Mouse (Mus musculus): ENCODE data around the gene Nucb1. TPM values are rescaled to one million over a fixed set of nuclear protein-coding genes. Genes with fewer than 3 reads are reported as not detected.

Gene Nucb1
- polyA plus RNA-seq, 1 experiment: 171 TPM

DNA sequence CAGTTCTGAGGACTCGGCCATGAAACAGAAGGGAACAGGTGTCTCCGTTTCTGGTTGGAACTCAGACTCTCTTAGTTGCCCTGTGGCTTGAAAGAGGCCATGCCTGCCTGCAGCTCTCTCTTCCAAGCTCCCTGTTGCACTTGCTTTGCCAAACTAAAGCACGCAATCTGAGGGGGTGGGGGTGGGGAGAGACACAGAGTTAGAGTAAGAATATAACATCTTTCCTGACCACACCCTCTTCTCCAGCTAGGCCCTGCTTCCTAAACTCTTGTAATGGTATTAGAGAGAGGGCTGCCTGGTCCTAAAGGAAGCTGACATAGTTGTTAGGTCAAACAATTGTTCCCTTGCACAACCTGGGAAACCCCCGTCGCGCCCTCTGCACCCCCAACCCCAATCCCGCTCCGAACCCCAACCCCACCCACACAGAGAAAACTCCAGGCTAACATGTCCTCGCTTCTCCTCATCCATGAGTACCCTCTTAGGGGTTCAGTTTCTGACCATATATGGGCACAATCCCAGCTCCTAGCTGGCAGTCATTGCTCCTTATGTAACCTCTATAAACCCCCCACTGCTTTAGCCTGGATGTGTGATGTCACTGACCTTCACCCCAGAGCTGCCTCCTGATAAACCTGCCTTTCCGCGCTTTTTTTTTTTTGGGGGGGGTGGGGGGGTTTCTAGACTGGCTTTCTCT is 40.8 kb upstream of the Nucb1 start:
- Histone ChIP-seq H3K4me1 (ENCODE audit: control insufficient read depth, insufficient read depth, insufficient read length) (no peaks in the 10 kb centered on the region), H3K27me3 (ENCODE audit: control insufficient read depth, insufficient read depth, low read length) (no peaks in the 10 kb centered on the region), H3K4me3 (ENCODE audit: extremely low read depth, insufficient read depth, insufficient read length) (no peak overlapping the region), H3K27ac (ENCODE audit: insufficient read depth, low read length) (no peak overlapping the region), H3K36me3 (ENCODE audit: control insufficient read depth, insufficient read depth, low read length) (no peaks in the 10 kb centered on the region)
- TF ChIP-seq POLR2A (IDR thresholded peaks at IDR 0.05; ENCODE audit: low read depth, low read length): no peak
- no peak for TF ChIP-seq CTCF (IDR thresholded peaks at IDR 0.05; ENCODE audit: extremely low read depth, insufficient read depth, insufficient read length, insufficient replicate concordance)
- no peak for DNase-seq (ENCODE audit: low read depth in 1 of 2, low spot score in 2 of 2)
- WGBS: 81% methylated on average over 11 of the region's 11 CpGs

DNA sequence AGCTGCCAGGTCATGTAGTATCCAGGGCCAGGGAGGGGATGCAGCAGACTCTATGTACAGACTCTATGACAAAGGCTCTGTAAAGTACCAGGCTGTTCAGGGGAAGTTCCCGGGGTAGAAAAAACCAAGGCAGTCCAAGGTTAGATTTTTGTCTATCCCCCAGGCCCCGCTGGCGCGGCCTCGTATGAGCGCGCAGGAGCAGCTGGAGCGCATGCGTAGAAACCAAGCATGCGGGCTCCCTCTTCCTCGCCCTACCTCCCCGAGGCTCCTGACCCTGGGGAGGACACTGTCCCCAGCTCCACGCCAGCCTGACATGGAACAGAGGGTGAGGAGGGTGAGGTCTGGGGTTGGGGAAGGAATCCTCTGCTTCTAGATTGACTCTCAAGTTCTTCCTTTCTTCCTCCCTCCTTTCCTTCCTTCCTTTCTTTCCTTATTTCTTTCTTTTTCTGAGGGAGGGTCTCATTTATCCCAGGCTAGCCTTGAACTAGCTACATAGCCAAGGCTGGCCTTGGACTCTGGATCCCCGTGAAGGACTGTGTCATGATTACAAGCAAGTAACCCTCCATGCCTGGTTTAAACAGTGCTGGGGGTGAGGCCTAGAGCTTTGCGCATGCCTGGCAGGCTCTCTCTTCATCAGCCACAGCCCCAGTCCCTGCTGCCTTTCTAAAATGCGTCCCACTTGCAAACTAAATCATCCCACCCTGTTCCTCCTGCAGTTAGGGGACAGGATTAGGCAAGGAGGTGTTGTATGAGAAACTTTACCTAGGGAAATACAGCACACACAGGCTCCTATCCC is 39.6 kb upstream of the Nucb1 start:
- Histone ChIP-seq H3K27ac (ENCODE audit: insufficient read depth, low read length) (no peak overlapping the region), H3K36me3 (ENCODE audit: control insufficient read depth, insufficient read depth, low read length) (no peaks in the 10 kb centered on the region), H3K27me3 (ENCODE audit: control insufficient read depth, insufficient read depth, low read length) (no peaks in the 10 kb centered on the region), H3K4me1 (ENCODE audit: control insufficient read depth, insufficient read depth, insufficient read length) (no peaks in the 10 kb centered on the region), H3K4me3 (ENCODE audit: extremely low read depth, insufficient read depth, insufficient read length) (no peak overlapping the region)
- no peak for DNase-seq (ENCODE audit: low read depth in 1 of 2, low spot score in 2 of 2)
- TF ChIP-seq POLR2A (IDR thresholded peaks at IDR 0.05; ENCODE audit: low read depth, low read length): no peak
- TF ChIP-seq CTCF (IDR thresholded peaks at IDR 0.05; ENCODE audit: extremely low read depth, insufficient read depth, insufficient read length, insufficient replicate concordance): no peak
- WGBS: 94% methylated on average over 16 of the region's 16 CpGs

DNA sequence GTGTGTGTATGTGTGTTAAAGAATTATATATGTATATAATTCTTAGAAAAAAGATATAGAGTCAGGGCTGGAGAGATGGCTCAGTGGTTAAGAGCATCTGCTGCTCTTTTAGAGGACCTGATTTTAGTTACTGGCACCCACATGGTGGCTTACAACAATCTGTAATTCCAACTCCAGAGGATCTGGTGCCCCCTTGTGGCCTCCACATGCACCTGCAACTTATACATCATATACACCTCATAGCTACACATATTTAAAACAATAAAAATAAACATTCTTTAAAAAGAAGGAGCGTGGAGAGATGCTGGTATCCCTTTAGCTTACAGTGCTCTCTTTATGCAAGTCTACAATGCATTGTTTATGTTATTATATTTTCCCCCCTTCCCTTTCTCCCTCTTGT is 34.3 kb upstream of the Nucb1 start:
- Histone ChIP-seq H3K4me3 (ENCODE audit: extremely low read depth, insufficient read depth, insufficient read length) (no peak overlapping the region), H3K27ac (ENCODE audit: insufficient read depth, low read length) (no peak overlapping the region), H3K4me1 (ENCODE audit: control insufficient read depth, insufficient read depth, insufficient read length) (no peaks in the 10 kb centered on the region), H3K36me3 (ENCODE audit: control insufficient read depth, insufficient read depth, low read length) (no peaks in the 10 kb centered on the region), H3K27me3 (ENCODE audit: control insufficient read depth, insufficient read depth, low read length) (no peaks in the 10 kb centered on the region)
- TF ChIP-seq CTCF (IDR thresholded peaks at IDR 0.05; ENCODE audit: extremely low read depth, insufficient read depth, insufficient read length, insufficient replicate concordance) (no peak), POLR2A (IDR thresholded peaks at IDR 0.05; ENCODE audit: low read depth, low read length) (no peak)
- DNase-seq (ENCODE audit: low read depth in 1 of 2, low spot score in 2 of 2): no peak
- 86% methylated on average over 1 of the region's 1 CpGs for WGBS

DNA sequence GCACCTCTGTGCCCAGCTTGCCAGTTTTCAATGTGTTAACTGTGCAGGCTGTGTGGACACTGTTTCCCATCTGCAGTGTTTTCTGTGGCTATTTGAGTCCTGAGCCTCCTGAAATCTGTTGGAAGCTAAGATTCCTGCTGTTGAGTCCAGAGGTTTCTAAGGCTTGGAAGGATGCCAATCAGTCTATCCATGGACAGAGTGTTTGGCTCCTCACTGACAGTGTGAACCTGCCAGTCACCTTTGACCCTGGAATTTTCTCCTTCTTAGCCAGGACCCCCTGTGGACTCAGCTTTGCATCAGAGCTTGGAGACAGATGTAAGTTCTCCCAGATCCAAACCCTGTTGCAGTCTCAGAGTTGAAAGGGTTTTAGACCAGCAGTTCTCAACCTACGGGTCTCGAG is 30.0 kb upstream of the Nucb1 start:
- no peak overlapping the region for H3K4me3 ChIP-seq (ENCODE audit: extremely low read depth, insufficient read depth, insufficient read length)
- no peak for DNase-seq (ENCODE audit: low read depth in 1 of 2, low spot score in 2 of 2)
- no peaks in the 10 kb centered on the region for H3K27me3 ChIP-seq (ENCODE audit: control insufficient read depth, insufficient read depth, low read length)
- no peaks in the 10 kb centered on the region for H3K4me1 ChIP-seq (ENCODE audit: control insufficient read depth, insufficient read depth, insufficient read length)
- TF ChIP-seq CTCF (IDR thresholded peaks at IDR 0.05; ENCODE audit: extremely low read depth, insufficient read depth, insufficient read length, insufficient replicate concordance) (no peak), POLR2A (IDR thresholded peaks at IDR 0.05; ENCODE audit: low read depth, low read length) (no peak)
- 51% methylated on average over 2 of the region's 2 CpGs for WGBS
- H3K36me3 ChIP-seq (ENCODE audit: control insufficient read depth, insufficient read depth, low read length): no peaks in the 10 kb centered on the region
- no peak overlapping the region for H3K27ac ChIP-seq (ENCODE audit: insufficient read depth, low read length)

DNA sequence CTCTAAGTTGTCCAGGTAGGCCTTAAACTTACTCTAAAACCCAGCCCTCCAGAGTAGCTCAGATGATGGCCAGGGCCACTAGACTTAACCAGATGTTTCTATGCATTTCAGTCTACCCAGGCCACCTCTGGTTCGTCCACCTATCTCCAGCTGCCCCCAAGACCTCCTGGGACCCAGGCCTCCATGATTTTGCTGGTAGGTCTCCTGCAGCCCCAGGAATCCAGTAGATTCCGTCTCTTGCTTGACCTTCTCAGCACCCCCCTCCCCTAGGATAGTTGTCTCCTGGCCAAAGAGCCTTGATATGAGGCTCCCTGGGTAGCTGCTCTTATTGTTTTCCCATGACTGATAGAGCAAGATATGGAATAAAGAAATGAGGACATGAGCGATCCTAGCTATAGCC is 28.9 kb upstream of the Nucb1 start:
- H3K4me1 ChIP-seq (ENCODE audit: control insufficient read depth, insufficient read depth, insufficient read length): no peaks in the 10 kb centered on the region
- no peak for DNase-seq (ENCODE audit: low read depth in 1 of 2, low spot score in 2 of 2)
- no peak overlapping the region for H3K27ac ChIP-seq (ENCODE audit: insufficient read depth, low read length)
- H3K27me3 ChIP-seq (ENCODE audit: control insufficient read depth, insufficient read depth, low read length): no peaks in the 10 kb centered on the region
- no peak overlapping the region for H3K4me3 ChIP-seq (ENCODE audit: extremely low read depth, insufficient read depth, insufficient read length)
- 91% methylated on average over 3 of the region's 3 CpGs for WGBS
- TF ChIP-seq CTCF (IDR thresholded peaks at IDR 0.05; ENCODE audit: extremely low read depth, insufficient read depth, insufficient read length, insufficient replicate concordance) (no peak), POLR2A (IDR thresholded peaks at IDR 0.05; ENCODE audit: low read depth, low read length) (no peak)
- H3K36me3 ChIP-seq (ENCODE audit: control insufficient read depth, insufficient read depth, low read length): no peaks in the 10 kb centered on the region

DNA sequence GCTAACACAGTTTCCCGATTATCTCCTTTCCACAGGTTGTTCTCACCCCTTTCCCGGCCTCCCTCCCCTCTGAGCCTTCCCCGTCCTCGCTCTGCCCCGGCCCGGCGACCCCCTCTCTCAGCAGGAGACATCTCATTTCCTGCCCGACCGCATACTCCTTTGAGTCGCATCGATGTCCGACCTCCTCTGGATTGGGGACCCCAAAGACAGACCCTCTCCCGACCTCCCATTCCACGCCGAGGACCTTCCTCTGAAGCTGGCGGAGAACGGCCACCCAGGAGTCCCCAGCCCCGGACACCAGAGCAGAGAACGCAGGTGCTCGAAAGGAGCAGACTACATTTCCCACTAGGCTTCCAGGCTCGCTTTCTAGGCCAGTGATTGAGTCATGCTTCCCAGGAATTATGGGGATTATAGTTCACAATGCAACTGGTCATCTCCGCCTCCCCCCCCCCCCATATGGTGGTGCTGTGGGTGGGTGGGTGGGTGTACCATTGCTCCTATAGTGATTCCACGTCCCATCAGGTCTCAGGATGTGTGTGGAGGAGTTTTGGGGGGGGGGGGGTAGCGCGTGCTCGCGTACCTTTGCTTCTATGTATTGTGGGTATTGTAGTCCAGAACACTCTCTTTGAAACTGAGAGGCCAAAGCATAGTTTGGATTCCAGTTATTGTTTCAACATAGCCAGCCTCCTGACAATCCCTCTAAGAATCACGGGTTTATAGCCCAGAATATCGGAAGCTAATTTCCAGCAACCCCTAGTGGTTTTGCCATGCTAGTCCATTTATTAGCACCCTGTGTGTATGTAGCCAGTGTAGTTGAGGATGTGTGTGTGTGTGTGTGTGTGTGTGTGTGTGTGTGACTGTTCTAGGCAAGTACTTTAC is 28.2 kb upstream of the Nucb1 start:
- Histone ChIP-seq H3K27ac (ENCODE audit: insufficient read depth, low read length) (no peak overlapping the region), H3K27me3 (ENCODE audit: control insufficient read depth, insufficient read depth, low read length) (no peaks in the 10 kb centered on the region), H3K4me3 (ENCODE audit: extremely low read depth, insufficient read depth, insufficient read length) (no peak overlapping the region; the same call in 1 of the 2 replicates), H3K36me3 (ENCODE audit: control insufficient read depth, insufficient read depth, low read length) (no peaks in the 10 kb centered on the region), H3K4me1 (ENCODE audit: control insufficient read depth, insufficient read depth, insufficient read length) (no peaks in the 10 kb centered on the region)
- no peak for TF ChIP-seq CTCF (IDR thresholded peaks at IDR 0.05; ENCODE audit: extremely low read depth, insufficient read depth, insufficient read length, insufficient replicate concordance)
- no peak for TF ChIP-seq POLR2A (IDR thresholded peaks at IDR 0.05; ENCODE audit: low read depth, low read length)
- 11% methylated on average over 29 of the region's 29 CpGs for WGBS
- DNase-seq (ENCODE audit: low read depth in 1 of 2, low spot score in 2 of 2): no peak

All from spleen, adult 2 months (tissue).